Mouse (Mus musculus): Measurements from ENCODE around the gene Igfbp1. TPM values are rescaled to one million over a fixed set of nuclear protein-coding genes. Genes with fewer than 3 reads are reported as not detected.

Igfbp1 gene
- total and polyA plus RNA-seq, 2 experiments: 17.1 to 89.1 TPM

DNA sequence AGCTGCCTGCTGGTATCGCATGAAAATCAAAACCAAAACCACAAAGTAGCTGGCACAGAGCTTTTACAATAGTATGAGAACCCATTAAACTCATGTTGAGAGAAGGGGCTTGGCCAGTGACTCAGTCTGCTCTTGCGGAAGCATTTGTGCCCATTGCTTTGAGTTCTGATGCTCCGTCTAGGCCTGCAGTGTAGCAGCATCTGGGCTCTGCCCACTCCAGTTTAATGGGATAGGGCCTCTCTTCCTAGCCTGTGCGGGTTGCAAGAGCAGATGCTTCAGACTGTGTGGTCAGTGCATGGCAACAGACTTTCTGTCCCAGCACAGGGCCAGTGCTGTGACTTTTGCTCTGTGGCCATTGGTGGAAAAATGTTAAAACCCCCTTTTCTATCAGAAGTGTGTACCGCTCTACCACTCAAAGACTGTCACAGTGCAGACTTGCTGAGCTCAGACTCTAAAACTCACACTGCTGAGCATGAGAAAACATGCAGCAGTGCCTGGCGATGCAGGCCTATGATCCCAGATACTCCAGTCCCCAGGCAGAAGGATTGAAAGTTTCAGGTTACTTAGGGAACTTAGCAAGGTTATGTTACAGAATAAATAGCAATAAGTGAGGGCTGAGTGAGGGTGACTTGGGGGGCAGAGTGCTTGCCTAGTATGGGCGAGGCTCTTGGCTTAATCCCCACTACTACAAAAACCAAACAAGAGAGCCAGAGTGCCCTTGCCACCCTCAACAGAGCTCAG, 29.4 kb downstream of the Igfbp1 start:
- H3K79me2 ChIP-seq (ENCODE audit: control insufficient read depth, insufficient read depth, low read length): no peaks in the 10 kb centered on the region
- WGBS: 87% methylated on average over 7 of the region's 7 CpGs
- TF ChIP-seq CTCF (IDR thresholded peaks at IDR 0.05; ENCODE audit: low read depth, low read length) (no peak), POLR2A (IDR thresholded peaks at IDR 0.05; ENCODE audit: extremely low read depth, insufficient read depth, low read length) (no peak)

DNA sequence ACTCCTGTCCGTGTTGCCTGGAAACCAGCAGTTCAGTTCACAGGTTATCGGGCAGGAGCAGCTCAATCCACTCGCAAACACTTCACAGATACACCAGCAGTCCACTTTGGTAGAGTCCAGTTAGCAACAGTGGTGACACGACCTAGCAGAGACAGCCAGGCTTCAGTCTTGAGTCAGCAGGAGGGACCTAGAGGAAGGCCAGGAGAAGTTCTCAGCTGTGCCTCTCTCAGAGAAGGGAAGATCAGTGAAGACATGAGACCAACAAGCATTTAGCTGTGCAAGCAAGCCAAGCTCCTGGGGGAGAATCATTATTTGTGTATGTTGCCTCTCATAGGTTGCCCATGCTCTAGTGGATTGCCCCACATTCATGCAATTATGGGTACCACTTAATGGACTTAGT, 30.5 kb downstream of the Igfbp1 start:
- 83% methylated on average over 4 of the region's 4 CpGs for WGBS
- Histone ChIP-seq H3K27me3 (ENCODE audit: control insufficient read depth, insufficient read depth, low read length) (no peaks in the 10 kb centered on the region), H3K4me3 (ENCODE audit: insufficient read depth, low read depth, low read length) (no peak overlapping the region), H3K9ac (ENCODE audit: low read depth, low read length) (no peak overlapping the region), H3K36me3 (ENCODE audit: control insufficient read depth, insufficient read depth, low read length) (no peaks in the 10 kb centered on the region), H3K79me2 (ENCODE audit: control insufficient read depth, insufficient read depth, low read length) (no peaks in the 10 kb centered on the region), H3K27ac (replicated peaks; ENCODE audit: insufficient read depth, low read depth, low read length) (no peak overlapping the region), H3K4me1 (ENCODE audit: control insufficient read depth, insufficient read depth, low read length) (no peaks in the 10 kb centered on the region)
- DNase-seq (ENCODE audit: extremely low read depth, low read depth, low spot score): no peak
- no peak for TF ChIP-seq CTCF (IDR thresholded peaks at IDR 0.05; ENCODE audit: low read depth, low read length)
- TF ChIP-seq POLR2A (IDR thresholded peaks at IDR 0.05; ENCODE audit: extremely low read depth, insufficient read depth, low read length): no peak

More for the DNA sequence above, 29.4 kb downstream of the Igfbp1 start:
- no peak overlapping the region for H3K27ac ChIP-seq (replicated peaks; ENCODE audit: insufficient read depth, low read depth, low read length)
- no peaks in the 10 kb centered on the region for H3K36me3 ChIP-seq (ENCODE audit: control insufficient read depth, insufficient read depth, low read length)
- H3K9ac ChIP-seq (ENCODE audit: low read depth, low read length): no peak overlapping the region
- no peaks in the 10 kb centered on the region for H3K27me3 ChIP-seq (ENCODE audit: control insufficient read depth, insufficient read depth, low read length)
- no peak overlapping the region for H3K4me3 ChIP-seq (ENCODE audit: insufficient read depth, low read depth, low read length)
- no peak for DNase-seq (ENCODE audit: extremely low read depth, low read depth, low spot score)
- H3K4me1 ChIP-seq (ENCODE audit: control insufficient read depth, insufficient read depth, low read length): no peaks in the 10 kb centered on the region

DNA sequence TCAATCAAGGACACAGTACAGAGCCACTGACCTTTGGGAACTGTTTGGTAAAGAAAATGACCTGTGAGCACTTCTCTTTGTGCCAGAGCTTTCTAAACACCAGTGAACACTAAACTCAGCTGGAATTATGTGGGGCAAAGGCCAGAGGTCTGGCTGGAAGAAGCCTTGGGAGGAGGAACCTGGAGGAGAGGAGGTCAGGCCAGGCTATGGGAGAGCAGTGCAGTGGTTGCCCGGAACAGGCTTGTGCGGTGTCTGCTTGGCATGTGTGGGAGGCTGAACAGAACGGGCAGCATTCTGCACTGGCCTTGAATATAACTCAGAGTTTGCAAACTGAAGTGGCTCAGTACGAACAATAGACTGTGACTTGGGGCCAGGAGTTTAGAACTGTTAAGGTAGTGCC, 32.4 kb downstream of the Igfbp1 start:
- no peaks in the 10 kb centered on the region for H3K79me2 ChIP-seq (ENCODE audit: control insufficient read depth, insufficient read depth, low read length)
- no peaks in the 10 kb centered on the region for H3K4me1 ChIP-seq (ENCODE audit: control insufficient read depth, insufficient read depth, low read length)
- H3K9ac ChIP-seq (ENCODE audit: low read depth, low read length): no peak overlapping the region
- DNase-seq (ENCODE audit: extremely low read depth, low read depth, low spot score): peak; percentile 43
- H3K36me3 ChIP-seq (ENCODE audit: control insufficient read depth, insufficient read depth, low read length): no peaks in the 10 kb centered on the region
- no peak overlapping the region for H3K27ac ChIP-seq (replicated peaks; ENCODE audit: insufficient read depth, low read depth, low read length)
- TF ChIP-seq CTCF (IDR thresholded peaks at IDR 0.05; ENCODE audit: low read depth, low read length) (no peak), POLR2A (IDR thresholded peaks at IDR 0.05; ENCODE audit: extremely low read depth, insufficient read depth, low read length) (no peak)
- WGBS: 57% methylated on average over 4 of the region's 4 CpGs
- H3K4me3 ChIP-seq (ENCODE audit: insufficient read depth, low read depth, low read length): no peak overlapping the region
- H3K27me3 ChIP-seq (ENCODE audit: control insufficient read depth, insufficient read depth, low read length): no peaks in the 10 kb centered on the region

DNA sequence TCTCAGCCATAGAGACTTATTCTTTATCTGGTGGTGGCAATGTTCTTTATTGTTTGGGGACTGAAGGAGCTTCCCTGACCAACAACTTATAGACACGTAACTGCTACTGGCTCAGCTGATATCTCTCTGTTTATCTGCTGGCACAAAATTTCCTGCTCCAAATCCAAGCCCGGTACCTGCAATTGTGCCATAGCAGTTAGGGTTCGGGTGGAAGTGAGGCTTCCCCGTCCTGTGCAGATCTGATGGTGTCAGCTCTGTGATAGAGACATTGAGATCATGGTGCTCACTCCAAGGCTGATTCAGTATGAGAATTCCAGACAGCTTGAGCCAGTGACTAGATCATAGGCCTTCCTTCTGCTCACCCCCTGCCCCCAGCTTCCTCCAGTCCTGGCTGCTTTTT, 34.4 kb downstream of the Igfbp1 start:
- 91% methylated on average over 4 of the region's 4 CpGs for WGBS
- Histone ChIP-seq H3K4me3 (ENCODE audit: insufficient read depth, low read depth, low read length) (no peak overlapping the region), H3K27me3 (ENCODE audit: control insufficient read depth, insufficient read depth, low read length) (no peaks in the 10 kb centered on the region), H3K4me1 (ENCODE audit: control insufficient read depth, insufficient read depth, low read length) (no peaks in the 10 kb centered on the region), H3K79me2 (ENCODE audit: control insufficient read depth, insufficient read depth, low read length) (no peaks in the 10 kb centered on the region), H3K36me3 (ENCODE audit: control insufficient read depth, insufficient read depth, low read length) (no peaks in the 10 kb centered on the region), H3K9ac (ENCODE audit: low read depth, low read length) (no peak overlapping the region), H3K27ac (replicated peaks; ENCODE audit: insufficient read depth, low read depth, low read length) (no peak overlapping the region)
- TF ChIP-seq CTCF (IDR thresholded peaks at IDR 0.05; ENCODE audit: low read depth, low read length) (no peak), POLR2A (IDR thresholded peaks at IDR 0.05; ENCODE audit: extremely low read depth, insufficient read depth, low read length) (no peak)
- DNase-seq (ENCODE audit: extremely low read depth, low read depth, low spot score): no peak

DNA sequence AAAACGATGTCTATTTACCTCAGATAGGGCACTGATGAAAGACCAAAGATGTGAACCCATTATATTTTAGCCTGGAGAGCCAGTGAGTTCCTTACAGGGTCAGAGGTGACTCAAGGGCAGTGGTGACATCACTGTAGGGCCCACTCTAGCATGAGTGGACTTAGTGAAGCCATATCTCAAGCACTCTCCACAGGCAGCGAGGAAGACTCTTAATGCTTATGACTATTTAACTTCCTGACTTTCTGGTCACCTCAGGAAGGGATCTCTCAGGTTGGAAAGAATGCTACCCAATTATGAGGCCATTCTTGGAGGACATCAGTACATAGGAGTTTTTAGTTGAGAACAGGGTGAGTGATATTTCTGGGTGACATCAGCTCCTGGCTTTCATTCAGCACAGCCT, 35.8 kb downstream of the Igfbp1 start:
- Histone ChIP-seq H3K9ac (ENCODE audit: low read depth, low read length) (no peak overlapping the region), H3K27me3 (ENCODE audit: control insufficient read depth, insufficient read depth, low read length) (no peaks in the 10 kb centered on the region), H3K36me3 (ENCODE audit: control insufficient read depth, insufficient read depth, low read length) (no peaks in the 10 kb centered on the region), H3K27ac (replicated peaks; ENCODE audit: insufficient read depth, low read depth, low read length) (no peak overlapping the region), H3K4me3 (ENCODE audit: insufficient read depth, low read depth, low read length) (no peak overlapping the region), H3K4me1 (ENCODE audit: control insufficient read depth, insufficient read depth, low read length) (no peaks in the 10 kb centered on the region), H3K79me2 (ENCODE audit: control insufficient read depth, insufficient read depth, low read length) (no peaks in the 10 kb centered on the region)
- no peak for TF ChIP-seq POLR2A (IDR thresholded peaks at IDR 0.05; ENCODE audit: extremely low read depth, insufficient read depth, low read length)
- no peak for TF ChIP-seq CTCF (IDR thresholded peaks at IDR 0.05; ENCODE audit: low read depth, low read length)
- 89% methylated on average over 2 of the region's 2 CpGs for WGBS
- DNase-seq (ENCODE audit: extremely low read depth, low read depth, low spot score): no peak

DNA sequence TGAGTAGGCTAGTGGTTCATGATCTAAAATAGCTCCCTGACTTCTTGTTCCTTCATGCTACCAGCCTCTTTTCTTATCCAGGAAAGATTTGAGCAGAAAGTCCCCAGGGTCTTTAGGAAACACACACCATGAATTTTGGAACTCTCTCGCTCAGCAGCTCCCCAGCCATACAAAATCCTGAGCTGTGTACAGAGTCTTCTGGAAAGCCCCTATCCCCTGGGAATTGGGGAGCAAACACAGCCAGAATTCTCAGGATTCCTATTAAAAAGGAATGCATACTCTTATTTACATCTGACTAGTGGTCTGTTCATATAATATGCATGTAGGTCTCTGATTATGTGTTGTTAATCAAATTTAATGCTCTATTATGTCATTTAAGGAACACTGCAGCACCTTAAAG, 36.9 kb downstream of the Igfbp1 start:
- no peaks in the 10 kb centered on the region for H3K79me2 ChIP-seq (ENCODE audit: control insufficient read depth, insufficient read depth, low read length)
- no peaks in the 10 kb centered on the region for H3K36me3 ChIP-seq (ENCODE audit: control insufficient read depth, insufficient read depth, low read length)
- no peaks in the 10 kb centered on the region for H3K27me3 ChIP-seq (ENCODE audit: control insufficient read depth, insufficient read depth, low read length)
- H3K9ac ChIP-seq (ENCODE audit: low read depth, low read length): no peak overlapping the region
- no peaks in the 10 kb centered on the region for H3K4me1 ChIP-seq (ENCODE audit: control insufficient read depth, insufficient read depth, low read length)
- no peak overlapping the region for H3K4me3 ChIP-seq (ENCODE audit: insufficient read depth, low read depth, low read length)
- no peak overlapping the region for H3K27ac ChIP-seq (replicated peaks; ENCODE audit: insufficient read depth, low read depth, low read length)
- DNase-seq (ENCODE audit: extremely low read depth, low read depth, low spot score): no peak
- 73% methylated on average over 1 of the region's 1 CpGs for WGBS
- TF ChIP-seq POLR2A (IDR thresholded peaks at IDR 0.05; ENCODE audit: extremely low read depth, insufficient read depth, low read length): no peak
- no peak for TF ChIP-seq CTCF (IDR thresholded peaks at IDR 0.05; ENCODE audit: low read depth, low read length)

Data from liver, adult 2 months (tissue).